Mouse (Mus musculus): ENCODE measurements at regions not wholly inside any gene's neighbourhood (a gene's known extent, or its start where the extent isn't known, plus 50 kb on each side); places are given as distances from the start of the nearest gene placed in this dataset.

DNA sequence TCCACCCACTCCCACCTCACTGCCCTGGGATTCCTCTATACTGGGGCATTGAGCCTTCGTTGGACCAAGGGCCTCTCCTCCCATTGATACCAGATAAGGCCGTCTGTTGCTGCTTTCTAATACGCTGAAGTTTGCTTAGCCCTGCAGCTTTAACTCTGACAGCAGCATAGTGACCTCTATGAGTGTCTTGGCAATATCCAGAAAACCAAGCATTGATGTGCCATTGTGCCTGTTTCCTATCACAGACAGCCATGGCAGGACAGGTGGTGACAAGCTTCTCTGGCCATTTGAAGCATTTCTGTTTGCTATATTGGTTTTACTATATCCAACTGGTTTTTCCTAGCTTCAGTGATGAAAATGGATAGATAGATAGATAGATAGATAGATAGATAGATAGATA lies 625.4 kb upstream of the Mpdz start:
- no peak for DNase-seq

DNA sequence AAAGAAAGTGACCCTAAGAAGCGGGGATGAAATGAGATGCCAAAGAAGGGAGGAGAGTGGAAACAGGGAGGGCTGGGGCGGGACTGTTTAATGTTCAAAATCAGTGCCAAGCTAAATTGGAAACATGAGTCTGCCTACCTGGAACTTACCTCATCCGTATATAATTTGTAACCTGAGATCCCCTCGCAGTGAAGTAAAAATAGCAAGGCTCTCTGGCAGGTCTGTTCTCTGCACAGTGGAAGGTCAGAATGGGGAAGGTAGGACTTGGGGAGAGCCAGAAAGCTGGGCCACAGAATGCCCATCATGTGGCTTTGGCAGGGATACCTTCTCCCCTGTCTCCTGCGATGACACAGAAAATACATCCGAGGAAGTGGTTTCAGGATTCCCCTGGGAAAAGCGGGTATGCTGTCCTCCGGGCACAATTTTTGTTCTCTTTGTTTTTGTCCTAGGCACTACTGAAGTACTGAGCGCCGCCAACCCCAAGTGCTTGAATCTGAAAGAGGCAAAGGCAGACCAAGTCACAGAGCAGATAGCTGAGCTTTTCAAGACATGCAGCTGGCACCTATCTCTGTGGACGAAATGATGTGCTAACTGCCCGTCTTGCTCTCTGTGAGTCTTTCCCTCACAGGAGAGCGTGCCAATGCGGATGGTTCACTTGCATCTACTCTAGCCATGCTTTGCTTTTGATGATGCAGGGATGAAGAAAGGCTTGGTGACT lies 623.2 kb upstream of the Mpdz start:
- DNase-seq = peak; percentile 75 to 78

DNA sequence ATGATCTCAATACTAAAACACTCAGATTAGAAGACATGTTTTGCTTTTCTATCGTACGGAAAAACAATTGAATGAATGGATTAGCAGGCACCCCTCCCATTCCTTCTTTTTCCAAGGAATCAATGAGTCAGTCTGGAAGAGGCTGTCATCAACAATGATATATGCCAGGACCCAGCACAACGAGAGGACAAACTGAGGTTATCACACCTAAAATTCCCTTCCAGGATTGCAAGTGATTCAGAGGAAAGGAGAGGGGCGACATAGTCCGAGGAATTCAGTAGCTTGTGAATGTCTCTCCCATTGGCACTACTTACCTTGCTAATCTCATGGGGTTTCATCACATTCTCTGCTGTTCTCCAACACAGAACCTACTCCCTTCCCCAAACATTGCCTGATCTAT lies 620.1 kb upstream of the Mpdz start:
- no peak for DNase-seq

DNA sequence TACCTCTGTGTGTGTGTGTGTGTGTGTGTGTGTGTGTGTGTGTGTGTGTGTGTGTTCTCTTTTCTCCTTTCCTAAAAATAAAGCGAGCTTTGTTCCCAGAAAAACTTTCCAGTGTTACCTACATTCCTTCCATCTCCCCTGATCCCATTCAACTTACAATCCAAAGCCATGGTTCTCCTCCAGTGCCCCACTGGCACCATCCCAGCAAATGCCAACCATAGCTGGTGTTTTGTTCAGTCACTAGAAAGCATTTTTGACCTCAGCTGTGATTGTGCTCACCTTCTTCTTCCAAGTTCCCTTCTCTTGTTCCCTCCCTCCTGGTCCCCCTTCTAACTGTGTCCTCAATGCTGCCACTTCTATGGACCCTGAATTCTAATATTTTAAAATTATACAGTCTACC lies 614.1 kb upstream of the Mpdz start:
- DNase-seq = peak in 1 of 2 experiments; percentile 7

DNA sequence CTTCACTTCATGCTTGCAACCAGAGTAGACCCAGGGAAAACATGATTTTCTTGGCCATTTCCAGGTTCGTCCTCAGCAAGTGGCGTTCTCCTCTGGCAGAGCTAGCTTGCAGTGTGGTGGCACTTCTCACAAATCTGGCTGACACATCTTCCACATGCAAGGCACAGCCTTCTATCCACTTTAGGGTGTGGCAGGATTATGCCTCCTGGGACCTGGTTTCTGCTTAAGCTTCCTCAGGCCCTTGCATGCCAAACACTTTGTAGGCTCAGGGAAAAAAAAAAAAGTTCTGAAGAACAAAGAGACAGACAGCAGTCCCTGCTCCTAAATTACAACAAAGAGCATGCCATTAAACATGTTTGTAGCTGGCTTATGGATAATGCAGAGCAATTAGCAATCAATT lies 605.6 kb upstream of the Mpdz start:
- DNase-seq = no peak

DNA sequence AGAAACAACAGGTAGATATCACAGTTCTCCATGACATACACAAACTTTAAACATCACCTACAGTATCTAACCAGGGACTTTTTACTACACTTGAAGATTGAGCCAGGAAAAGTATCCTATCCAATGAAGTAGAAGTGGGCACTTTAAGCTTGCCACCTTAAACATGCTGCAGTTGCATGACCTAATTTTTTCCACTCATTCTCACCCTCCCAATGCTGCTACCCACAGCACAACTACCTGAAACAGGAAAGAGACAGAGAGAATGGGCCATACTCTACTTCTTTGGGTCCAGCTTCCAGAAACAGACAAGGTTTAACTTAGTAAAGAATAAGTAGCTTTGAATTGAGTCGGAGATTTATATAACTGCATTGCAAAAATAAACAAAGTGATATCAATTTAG lies 594.9 kb upstream of the Mpdz start:
- no peak for DNase-seq

DNA sequence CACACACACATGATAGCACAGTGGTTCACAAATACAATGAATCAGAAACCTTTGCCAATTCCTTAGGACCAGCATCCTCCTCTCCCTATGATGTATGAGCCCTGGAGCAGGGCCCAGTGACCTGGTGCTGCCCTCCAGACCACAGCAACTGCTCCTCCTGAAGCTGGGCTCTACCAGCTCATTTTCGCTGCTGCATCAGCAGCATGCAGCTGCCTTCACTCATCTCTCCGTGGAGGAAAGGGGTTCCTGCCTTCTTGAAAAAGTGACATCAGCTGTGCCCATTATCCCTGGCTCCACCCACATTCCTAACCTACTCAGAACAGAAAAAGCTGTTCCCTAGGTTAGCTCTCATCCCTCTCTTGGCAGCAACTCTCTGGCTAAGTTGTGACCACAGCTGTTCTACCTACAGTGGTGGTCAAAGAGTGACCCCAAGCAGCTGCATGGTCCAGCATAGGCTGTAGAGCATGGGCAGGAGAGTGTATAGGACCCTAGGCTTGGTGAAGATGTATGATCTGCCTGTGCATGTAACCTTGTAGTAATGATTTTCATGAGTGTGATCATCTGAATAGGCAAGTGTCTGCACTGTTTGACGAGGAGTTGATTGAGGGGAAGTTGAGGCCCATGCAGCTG lies 592.6 kb upstream of the Mpdz start:
- no peak for DNase-seq

DNA sequence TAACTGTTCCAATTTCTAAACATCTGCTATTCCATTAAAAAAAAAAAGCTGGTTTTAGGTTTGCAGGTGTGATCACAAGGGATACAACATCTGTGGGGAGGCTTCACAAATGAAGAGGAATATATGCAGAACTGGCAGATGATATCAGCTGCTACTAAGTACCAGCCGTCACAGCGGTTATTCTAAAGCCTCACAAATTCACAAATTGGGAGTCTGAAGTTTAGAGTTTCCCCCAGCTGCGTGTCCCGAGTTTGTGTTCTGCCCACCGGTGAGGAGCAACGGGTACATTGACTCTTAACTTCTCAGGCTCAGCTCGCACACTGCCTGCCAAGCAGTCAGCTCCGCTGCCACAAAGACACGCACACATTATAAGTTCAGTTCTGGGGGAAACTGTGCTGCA lies 586.6 kb upstream of the Mpdz start:
- DNase-seq = no peak

DNA sequence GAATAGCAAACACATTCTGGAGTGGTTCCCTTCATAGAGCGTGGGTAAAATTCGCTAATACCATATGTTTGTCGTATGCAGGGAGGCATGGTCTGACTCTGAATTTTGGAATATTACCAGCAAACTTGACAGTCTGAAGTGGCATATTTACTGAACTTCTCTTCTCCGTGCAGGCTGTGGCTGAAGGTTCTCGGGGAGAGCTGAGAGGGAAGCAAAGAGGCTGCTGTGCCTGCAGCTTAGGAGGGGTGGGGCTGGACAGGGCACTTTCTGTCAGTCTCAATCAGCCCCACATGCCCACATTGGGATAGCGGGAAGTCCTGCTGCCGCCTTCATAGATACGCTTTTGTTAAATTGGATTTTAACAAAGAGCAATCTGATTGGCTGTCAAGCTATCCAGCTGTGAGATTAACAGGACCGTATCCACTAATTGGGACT lies 584.8 kb upstream of the Mpdz start:
- DNase-seq = no peak

DNA sequence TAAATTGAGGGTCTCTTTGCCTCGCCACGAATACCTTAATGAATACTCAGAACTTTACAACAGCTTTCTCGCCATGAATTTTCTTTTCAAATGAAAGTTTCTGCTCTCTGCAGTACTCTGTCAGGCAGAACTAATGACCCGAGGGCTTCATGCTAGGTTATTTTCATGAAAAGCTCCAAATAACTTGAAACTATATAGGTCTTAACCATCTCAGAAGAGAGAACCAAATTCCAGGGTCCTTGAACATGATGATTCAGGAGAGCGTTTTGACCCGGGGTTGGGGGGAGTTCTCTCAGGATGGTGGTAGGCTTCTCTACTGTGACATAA lies 558.8 kb upstream of the Mpdz start:
- no peak for DNase-seq

DNA sequence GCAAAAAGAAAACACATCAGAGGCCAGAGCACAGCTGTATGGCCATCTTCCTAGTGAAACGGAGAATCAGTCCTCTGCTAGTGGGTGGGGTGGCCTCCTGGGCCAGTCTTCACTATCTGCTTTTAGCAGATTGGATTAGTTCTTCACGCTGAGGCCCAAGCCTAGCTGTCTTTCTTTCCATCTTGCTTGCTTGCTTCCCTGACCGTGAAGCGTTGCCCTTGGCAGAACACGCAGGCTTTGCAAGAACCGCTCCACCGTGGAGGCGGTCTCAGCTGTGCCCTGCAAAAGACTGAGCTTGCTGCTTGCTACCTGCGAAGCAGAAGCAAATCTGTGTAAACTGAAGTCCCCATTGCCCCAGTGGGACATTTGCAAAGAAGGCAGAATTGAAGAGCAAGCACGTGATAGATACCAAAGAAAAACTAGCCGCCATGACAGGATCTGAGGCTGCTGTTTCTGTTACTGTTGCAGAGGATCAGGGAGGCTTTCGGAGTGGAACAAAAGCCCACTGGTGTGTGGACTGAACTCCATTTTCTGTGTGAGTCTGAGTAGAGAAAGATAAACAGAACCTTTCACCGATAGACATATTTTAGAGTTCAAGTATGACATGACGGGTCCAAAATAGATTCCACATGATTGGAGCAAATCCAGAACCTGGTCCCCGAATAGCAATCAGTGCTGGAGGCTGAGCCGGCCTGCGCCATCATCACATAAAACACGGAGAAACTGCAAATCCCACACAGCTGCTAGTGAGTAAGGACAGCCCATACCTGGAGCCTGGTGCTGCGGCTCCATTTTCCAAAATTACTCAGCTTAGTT lies 558.2 kb upstream of the Mpdz start:
- peak; percentile 13 to 33 for DNase-seq

DNA sequence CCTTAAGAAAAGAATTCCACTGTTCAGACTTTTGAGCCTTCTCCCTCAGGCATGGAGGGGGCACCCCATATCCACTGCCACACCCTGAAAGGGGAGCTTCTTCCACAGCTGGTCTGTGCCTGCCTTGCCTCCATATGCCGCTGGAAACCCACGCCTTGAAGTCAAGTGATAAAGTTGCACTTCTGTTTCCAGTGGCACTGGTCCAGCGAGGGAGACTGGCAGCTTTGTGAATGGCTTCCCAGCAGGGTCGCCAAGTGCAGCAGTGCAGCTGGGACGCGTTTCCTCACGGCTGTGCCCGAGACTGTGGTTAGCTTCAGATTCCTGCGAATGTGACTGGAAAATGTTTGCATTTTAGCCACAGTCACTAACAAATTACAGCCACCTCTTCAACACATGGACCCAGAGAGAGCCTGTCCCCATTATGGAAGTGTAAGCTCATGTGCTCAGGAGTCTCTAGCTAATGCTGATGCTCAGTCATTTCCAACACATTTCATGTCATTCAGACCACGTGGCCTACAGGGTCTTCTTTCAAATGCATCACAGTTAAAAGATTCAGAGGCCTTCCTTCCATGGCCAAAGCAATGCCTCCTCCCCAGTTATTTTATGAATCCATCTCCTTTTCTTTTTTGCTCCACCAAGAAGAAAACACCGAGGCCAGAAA lies 557.2 kb upstream of the Mpdz start:
- DNase-seq = peak in 1 of 2 experiments; percentile 27

DNA sequence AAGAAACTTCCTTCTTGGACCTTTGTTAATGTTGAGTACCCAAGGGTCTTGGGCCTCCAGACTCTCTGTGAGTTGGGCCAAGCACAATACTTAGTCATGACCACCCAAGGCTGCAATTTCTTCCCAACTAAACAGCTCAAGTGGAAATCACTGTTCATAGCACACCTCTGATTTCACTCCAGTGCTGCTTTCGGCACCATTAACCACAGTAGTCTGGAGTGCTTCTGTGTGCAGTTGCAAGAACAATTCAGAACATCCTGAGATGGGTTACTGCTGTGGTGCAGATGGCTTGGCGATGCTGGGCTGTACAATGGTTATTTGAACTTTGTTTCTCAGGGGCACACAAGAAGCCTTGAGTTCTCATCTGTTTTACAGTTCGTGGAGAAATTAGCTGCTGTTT lies 556.5 kb upstream of the Mpdz start:
- DNase-seq = no peak

DNA sequence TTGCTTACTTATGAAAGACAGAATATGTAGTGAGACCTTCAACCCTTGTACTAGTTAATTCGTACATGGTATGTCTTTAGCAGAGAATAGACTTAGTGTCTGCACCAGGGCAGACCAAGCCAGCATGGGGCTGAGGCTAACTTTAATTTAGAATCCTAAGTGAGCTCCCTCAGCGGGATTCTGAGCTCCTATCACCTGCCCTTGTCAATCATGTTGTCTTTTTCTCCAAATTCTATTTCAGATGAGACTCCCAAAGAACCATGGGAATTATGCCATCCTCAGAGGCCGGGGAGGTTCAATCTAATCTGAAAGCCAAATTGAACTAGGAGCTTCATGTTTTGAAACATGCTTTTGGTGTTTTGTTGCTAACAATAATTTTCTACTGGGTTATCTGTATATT lies 553.8 kb upstream of the Mpdz start:
- no peak for DNase-seq

DNA sequence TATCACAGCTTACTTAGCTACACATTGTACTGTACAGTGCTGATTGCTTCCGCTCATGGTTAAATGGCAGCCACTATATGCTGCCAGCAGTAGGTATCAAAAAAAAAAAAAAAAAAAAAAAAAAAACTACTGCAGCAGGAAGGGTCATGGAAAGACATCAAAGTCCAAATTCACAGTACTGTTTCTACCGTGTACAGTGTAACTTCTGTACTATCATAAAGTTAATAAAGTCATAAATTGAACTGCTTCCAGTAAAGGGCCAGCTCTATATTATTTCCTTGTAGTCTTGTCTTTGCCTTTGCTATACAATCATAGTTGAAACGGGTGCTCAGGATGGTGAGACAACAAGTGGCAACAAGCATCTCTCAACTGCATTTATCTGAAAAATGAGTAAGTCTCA lies 552.6 kb upstream of the Mpdz start:
- DNase-seq = no peak

DNA sequence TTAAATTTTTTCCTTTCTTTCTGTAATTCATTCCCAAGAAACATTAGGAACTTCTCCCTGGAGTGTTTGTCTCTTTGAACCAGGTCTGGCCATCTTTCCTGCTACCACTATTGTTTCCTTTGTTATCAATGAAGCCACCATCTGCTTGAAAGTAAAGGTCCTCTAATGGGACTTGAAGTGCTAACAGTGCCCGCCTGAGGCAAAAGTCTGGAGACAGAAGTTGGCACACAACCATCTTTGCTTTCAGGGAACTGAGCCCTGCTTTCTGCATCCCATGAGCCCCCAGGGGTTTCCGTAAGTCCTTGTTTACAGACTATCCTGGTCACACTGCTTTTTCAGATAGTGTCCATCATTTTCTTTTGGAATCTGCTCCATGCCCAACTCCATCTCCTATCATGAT lies 546.2 kb upstream of the Mpdz start:
- no peak for DNase-seq

DNA sequence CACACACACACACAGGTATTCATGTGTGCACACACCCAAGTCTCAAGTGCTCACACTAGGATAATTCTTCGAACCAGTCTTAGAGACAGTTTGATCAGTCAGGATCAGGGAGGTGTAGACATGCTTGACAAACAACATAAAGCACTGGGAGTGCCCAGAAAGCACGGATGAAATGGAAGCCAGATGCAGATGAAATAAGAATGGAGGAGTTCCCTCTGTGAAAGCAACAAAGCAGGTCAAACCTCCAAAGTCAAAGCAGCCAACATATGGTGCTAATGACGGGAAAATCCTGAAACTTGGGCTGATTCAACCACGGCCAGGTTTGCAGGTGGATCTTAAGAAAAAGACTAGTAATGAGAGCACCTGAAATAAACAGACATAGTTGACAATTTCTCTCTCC lies 544.0 kb upstream of the Mpdz start:
- no peak for DNase-seq

DNA sequence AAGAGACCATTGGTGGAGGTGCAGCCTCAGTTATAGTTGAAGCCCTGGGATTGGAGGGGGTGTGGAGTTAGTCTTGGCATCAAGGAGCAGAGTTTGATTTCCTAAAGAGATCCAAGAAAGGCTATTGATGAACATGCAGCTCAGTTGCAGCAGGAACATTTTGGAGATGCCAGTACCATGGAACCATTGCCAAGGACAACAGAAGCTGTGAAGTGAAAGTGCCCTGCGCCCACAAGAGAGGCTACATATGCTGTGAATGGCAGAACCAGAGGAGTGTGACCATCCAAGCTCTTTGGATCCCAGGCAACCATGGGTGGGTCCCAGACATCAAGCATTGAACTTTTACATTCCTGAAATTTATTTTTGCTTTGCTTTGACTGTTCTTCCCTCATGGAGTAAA lies 539.2 kb upstream of the Mpdz start:
- no peak for DNase-seq

DNA sequence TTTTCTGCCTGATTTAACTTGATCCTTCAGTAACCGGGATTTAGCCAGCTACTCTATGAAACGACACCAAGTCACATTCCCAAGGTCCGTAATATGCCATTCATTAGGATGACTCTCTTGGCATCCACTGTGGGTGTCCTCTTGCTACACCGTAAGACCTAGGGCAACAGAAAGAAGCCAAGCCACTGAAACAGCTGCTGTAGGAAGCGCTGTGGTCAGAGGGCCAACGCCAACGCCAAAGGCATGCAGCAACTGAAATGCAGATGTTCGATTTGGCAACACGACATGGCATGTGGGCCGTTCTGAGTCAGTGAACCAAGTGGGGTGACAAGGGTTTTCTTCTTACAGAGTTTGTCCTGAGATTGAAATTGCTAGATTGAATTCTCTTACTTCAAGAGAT lies 527.9 kb upstream of the Mpdz start:
- no peak for DNase-seq

DNA sequence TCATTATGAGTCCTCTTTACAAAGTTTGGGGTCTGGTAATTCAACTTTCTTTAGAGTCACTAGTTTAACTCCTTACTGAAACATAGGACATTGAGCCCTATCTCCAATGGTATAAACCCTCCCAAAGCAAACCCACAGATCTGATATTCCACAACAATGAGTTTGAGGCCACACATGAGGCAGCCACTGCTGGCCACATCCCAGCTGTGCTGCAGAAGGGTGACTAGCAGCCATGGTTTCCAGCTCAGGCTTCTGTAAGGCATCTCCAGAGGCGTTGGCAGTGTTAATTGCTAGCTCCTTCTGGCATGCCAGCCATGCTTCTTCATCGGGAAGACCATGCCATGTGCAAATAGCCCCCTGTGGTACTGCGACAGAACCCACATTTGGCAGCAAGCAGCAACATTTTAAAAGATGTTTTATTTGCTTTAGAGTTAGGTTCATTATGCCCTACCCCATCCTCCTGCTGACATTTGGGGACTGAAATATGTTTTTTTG lies 527.1 kb upstream of the Mpdz start:
- DNase-seq = no peak

DNA sequence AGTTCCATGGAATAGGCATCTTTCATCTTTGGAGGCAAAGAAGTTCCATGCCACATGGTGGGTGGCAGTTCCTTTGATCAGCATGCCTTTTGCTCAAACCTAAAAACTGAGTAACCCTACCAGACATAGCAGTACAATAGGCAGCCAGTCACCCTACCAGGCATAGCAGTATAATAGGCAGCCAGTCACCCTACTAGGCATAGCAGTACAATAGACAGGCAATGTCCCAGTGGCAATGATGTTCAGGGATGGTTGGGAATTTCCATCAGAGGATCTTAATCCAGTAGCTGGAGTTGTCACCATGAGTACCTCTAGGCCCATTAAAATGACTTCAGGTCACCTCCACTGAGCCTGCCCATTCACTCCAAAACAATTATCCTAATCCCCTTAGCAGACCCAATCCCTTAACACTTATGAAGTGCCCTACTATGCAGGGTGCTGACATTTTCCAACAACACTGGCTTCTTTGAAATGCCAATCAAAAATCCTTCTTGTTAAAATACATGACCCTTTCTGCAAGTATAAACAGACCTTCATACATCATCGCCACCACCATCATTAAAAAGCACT lies 523.5 kb upstream of the Mpdz start:
- DNase-seq = no peak

DNA sequence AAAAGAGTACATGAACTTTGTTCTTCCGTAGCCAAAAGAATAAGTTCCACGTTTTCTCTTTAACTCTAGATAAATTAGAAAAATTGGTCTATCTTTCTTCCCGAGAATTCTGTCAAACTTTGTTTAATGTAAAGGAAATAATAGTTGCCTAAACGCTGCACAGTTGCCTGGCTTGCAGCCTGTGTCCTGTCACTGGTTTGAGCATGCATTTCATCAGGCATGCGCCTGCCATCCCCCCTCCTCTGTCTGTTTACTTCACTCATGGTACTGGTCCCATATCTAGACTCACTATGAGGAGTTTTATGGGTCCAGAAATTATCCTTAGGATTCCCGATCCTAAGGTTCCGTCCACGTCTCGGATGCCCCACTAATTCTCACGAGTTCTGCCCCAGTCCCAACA lies 520.5 kb upstream of the Mpdz start:
- DNase-seq = no peak

DNA sequence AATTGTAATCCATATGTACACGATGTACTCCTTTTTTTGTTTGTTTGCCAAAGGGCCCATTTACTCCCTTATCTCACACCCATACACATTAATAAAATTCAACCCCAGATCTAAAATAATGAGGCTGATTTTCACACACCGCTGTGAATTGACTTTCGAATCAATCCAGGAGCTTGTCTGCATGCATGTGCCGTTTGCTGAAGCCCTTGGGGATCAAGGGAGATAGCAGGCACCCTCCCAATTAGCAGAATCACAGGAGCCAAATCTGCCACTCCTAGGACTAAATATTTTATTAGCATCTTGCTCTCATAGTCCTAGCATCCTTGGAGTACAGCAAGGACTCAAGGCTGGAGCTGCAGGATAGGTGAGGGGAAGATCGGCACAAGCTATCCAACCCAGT lies 520.0 kb upstream of the Mpdz start:
- no peak for DNase-seq

Data from cerebellum, postnatal 25 days (tissue).